Mouse (Mus musculus): ENCODE data around the gene Fam198b.

GRCm38 (mm10) chr3:79883092-79883491 lies 1.2 kb upstream of the Fam198b start:
- TF ChIP-seq CTCF (conservative IDR thresholded peaks at IDR 0.05; ENCODE audit: insufficient read depth, insufficient read length, low read depth, low read length): peak; percentile 92
- TF ChIP-seq POLR2A (IDR thresholded peaks at IDR 0.05; ENCODE audit: low read depth, low read length): no peak

All from kidney, adult 2 months (tissue).